Mouse (Mus musculus) intestine, embryonic 15.5 days (tissue): ENCODE data around the gene B430306N03Rik. TPM values are rescaled to one million over a fixed set of nuclear protein-coding genes. Genes with fewer than 3 reads are reported as not detected.
A peak's percentile ranks its signal among the peaks of the same experiment; 100 is the strongest.

ENCODE experiments used
- ATAC-seq: fragments of 200-750 bp; cut with Nextera tagmentation; 2 replicates; pipeline ENCODE4 v1.8.0; 2017; ENCODE audit warnings: moderate TSS enrichment, moderate library complexity
- H3K27ac ChIP-seq: fragments of 300-500 bp; sonication (generic); 2 replicates; pipeline ENCODE4 v1.5.1; 2015; ENCODE audit warnings: mild to moderate bottlenecking, inconsistent platforms
- H3K27me3 ChIP-seq: fragments of 300-500 bp; sonication (generic); replicated peaks from 2 replicates; pipeline ENCODE4 v1.6.1; 2015; ENCODE audit warnings: inconsistent platforms
- H3K36me3 ChIP-seq: fragments of 300-500 bp; sonication (generic); 2 replicates; pipeline ENCODE4 v1.6.1; 2015; ENCODE audit warnings: inconsistent platforms
- H3K4me1 ChIP-seq: fragments of 300-500 bp; sonication (generic); replicated peaks from 2 replicates; pipeline ENCODE4 v1.6.1; 2015; ENCODE audit warnings: inconsistent platforms
- H3K4me2 ChIP-seq: fragments of 300-500 bp; sonication (generic); replicated peaks from 2 replicates; pipeline ENCODE4 v1.6.1; 2015; ENCODE audit warnings: mild to moderate bottlenecking, inconsistent platforms
- H3K4me3 ChIP-seq: fragments of 300-500 bp; sonication (generic); replicated peaks from 2 replicates; pipeline ENCODE4 v1.5.1; 2015; ENCODE audit warnings: inconsistent platforms
- H3K9ac ChIP-seq: fragments of 300-500 bp; sonication (generic); 2 replicates; pipeline ENCODE4 v1.6.1; 2015; ENCODE audit warnings: inconsistent platforms
- H3K9me3 ChIP-seq: fragments of 300-500 bp; sonication (generic); 2 replicates; pipeline ENCODE4 v1.6.1; 2016; ENCODE audit warnings: inconsistent platforms
- WGBS: fragments of 180-500 bp; shearing (Covaris S2); methylation state at CpG from one replicate; pipeline ENCODE4 v1.1.7; 2015; 5-methylcytosine and 5-hydroxymethylcytosine counted together
- polyA plus RNA-seq: library from polyadenylated mRNA; unstranded; fragments of >200 nt; fragmentation: Nextera tagmentation; extraction: Ambion mirVana; gene quantifications from 2 replicates; pipeline ENCODE4 v1.2.1, GENCODE M21; 2015

B430306N03Rik gene
- polyA plus RNA-seq, 1 experiment from 2014 or later: 0.28 TPM

- Histone ChIP-seq H3K9ac (no peak overlapping the region), H3K4me1 (0 out of 2 replicates have a peak, but pooled peaks cover 3% of the 10 kb centered on the region), H3K9me3 (no peaks in the 10 kb centered on the region), H3K4me3 (peak overlapping the region; percentile 15; the same call in 1 of the 2 replicates), H3K27me3 (no peaks in the 10 kb centered on the region), H3K4me2 (peak overlapping the region; percentile 58), H3K36me3 (no peaks in the 10 kb centered on the region), H3K27ac (no peak overlapping the region)
- WGBS: 24% methylated on average over 18 of the region's 18 CpGs
- ATAC-seq: peak; percentile 41
Observed at GRCm38 (mm10) chr17:48280943-48281738, 34.8 kb upstream of the B430306N03Rik start.

GRCm38 (mm10) chr17:48281739-48282085, 34.2 kb upstream of the B430306N03Rik start:
- H3K27me3 ChIP-seq: no peaks in the 10 kb centered on the region

GRCm38 (mm10) chr17:48286765-48287164, 29.2 kb upstream of the B430306N03Rik start:
- Histone ChIP-seq H3K4me3 (no peak overlapping the region), H3K4me1 (no peaks in the 10 kb centered on the region), H3K27ac (no peak overlapping the region), H3K4me2 (no peak overlapping the region), H3K9me3 (no peaks in the 10 kb centered on the region), H3K27me3 (no peaks in the 10 kb centered on the region), H3K9ac (no peak overlapping the region), H3K36me3 (no peaks in the 10 kb centered on the region)
- WGBS: 45% methylated on average over 1 of the region's 1 CpGs
- ATAC-seq: no peak

More at GRCm38 (mm10) chr17:48281739-48282085, 34.2 kb upstream of the B430306N03Rik start:
- 8% methylated on average over 3 of the region's 3 CpGs for WGBS
- H3K4me2 ChIP-seq: peak overlapping the region; percentile 58
- no peaks in the 10 kb centered on the region for H3K9me3 ChIP-seq
- H3K27ac ChIP-seq: no peak overlapping the region
- 0 out of 2 replicates have a peak, but pooled peaks cover 3% of the 10 kb centered on the region for H3K4me1 ChIP-seq
- H3K9ac ChIP-seq: no peak overlapping the region
- H3K4me3 ChIP-seq: peak overlapping the region; percentile 15; the same call in 1 of the 2 replicates
- H3K36me3 ChIP-seq: no peaks in the 10 kb centered on the region
- no peak for ATAC-seq

GRCm38 (mm10) chr17:48287276-48287675, 28.7 kb upstream of the B430306N03Rik start:
- Histone ChIP-seq H3K9ac (no peak overlapping the region), H3K9me3 (no peaks in the 10 kb centered on the region), H3K27me3 (no peaks in the 10 kb centered on the region), H3K4me2 (no peak overlapping the region), H3K4me3 (no peak overlapping the region), H3K27ac (no peak overlapping the region), H3K36me3 (no peaks in the 10 kb centered on the region), H3K4me1 (no peaks in the 10 kb centered on the region)
- 61% methylated on average over 2 of the region's 2 CpGs for WGBS
- no peak for ATAC-seq

- no peaks in the 10 kb centered on the region for H3K36me3 ChIP-seq
- no peak for ATAC-seq
- 82% methylated on average over 5 of the region's 5 CpGs for WGBS
Observed at GRCm38 (mm10) chr17:48293500-48294194, 22.3 kb upstream of the B430306N03Rik start.

GRCm38 (mm10) chr17:48299203-48299602, 16.7 kb upstream of the B430306N03Rik start, which contains the start of gene Treml2:
TSS of gene Treml2 (plus strand) at chr17:48299498.
- peak; percentile 41; the same call in 1 of the 2 replicates for ATAC-seq

More at GRCm38 (mm10) chr17:48293500-48294194, 22.3 kb upstream of the B430306N03Rik start:
- no peak overlapping the region for H3K27ac ChIP-seq
- H3K9me3 ChIP-seq: no peaks in the 10 kb centered on the region
- no peak overlapping the region for H3K4me2 ChIP-seq
- no peak overlapping the region for H3K4me3 ChIP-seq
- H3K9ac ChIP-seq: no peak overlapping the region
- no peaks in the 10 kb centered on the region for H3K4me1 ChIP-seq
- H3K27me3 ChIP-seq: no peaks in the 10 kb centered on the region

GRCm38 (mm10) chr17:48299756-48300155, 16.2 kb upstream of the B430306N03Rik start:
- H3K36me3 ChIP-seq: no peaks in the 10 kb centered on the region
- H3K4me3 ChIP-seq: no peak overlapping the region
- H3K27me3 ChIP-seq: no peaks in the 10 kb centered on the region
- no peak overlapping the region; the same call in 1 of the 2 replicates for H3K4me2 ChIP-seq
- H3K4me1 ChIP-seq: peaks cover 4% of the 10 kb centered on the region; the same call in 1 of the 2 replicates
- no peaks in the 10 kb centered on the region for H3K9me3 ChIP-seq
- 46% methylated on average over 7 of the region's 7 CpGs for WGBS
- H3K9ac ChIP-seq: no peak overlapping the region; the same call in 1 of the 2 replicates
- ATAC-seq: no peak; the same call in 1 of the 2 replicates
- H3K27ac ChIP-seq: no peak overlapping the region

More at GRCm38 (mm10) chr17:48299203-48299602, 16.7 kb upstream of the B430306N03Rik start, which contains the start of gene Treml2:
- Histone ChIP-seq H3K36me3 (no peaks in the 10 kb centered on the region), H3K4me2 (no peak within 1 kb of the TSS; the same call in 1 of the 2 replicates), H3K9ac (no peak within 1 kb of the TSS; the same call in 1 of the 2 replicates), H3K4me3 (no peak within 1 kb of the TSS), H3K27me3 (no peaks in the 10 kb centered on the region), H3K4me1 (peaks cover 4% of the 10 kb centered on the region; the same call in 1 of the 2 replicates), H3K27ac (no peak within 1 kb of the TSS), H3K9me3 (no peaks in the 10 kb centered on the region)
- WGBS: 17% methylated on average over 3 of the region's 4 CpGs

- peaks cover 4% of the 10 kb centered on the region; the same call in 1 of the 2 replicates for H3K4me1 ChIP-seq
- ATAC-seq: peak; percentile 80; the same call in 1 of the 2 replicates
- H3K4me3 ChIP-seq: no peak overlapping the region
- H3K4me2 ChIP-seq: no peak overlapping the region; the same call in 1 of the 2 replicates
- H3K9ac ChIP-seq: no peak overlapping the region; the same call in 1 of the 2 replicates
- no peak overlapping the region for H3K27ac ChIP-seq
- WGBS: 48% methylated on average over 7 of the region's 7 CpGs
- H3K27me3 ChIP-seq: no peaks in the 10 kb centered on the region
- no peaks in the 10 kb centered on the region for H3K9me3 ChIP-seq
- no peaks in the 10 kb centered on the region for H3K36me3 ChIP-seq
Observed at GRCm38 (mm10) chr17:48300199-48300598, 15.7 kb upstream of the B430306N03Rik start.

- Histone ChIP-seq H3K4me1 (peaks cover 4% of the 10 kb centered on the region; the same call in 1 of the 2 replicates), H3K27me3 (no peaks in the 10 kb centered on the region), H3K9ac (no peak overlapping the region), H3K36me3 (no peaks in the 10 kb centered on the region), H3K4me3 (no peak overlapping the region), H3K4me2 (no peak overlapping the region), H3K27ac (no peak overlapping the region), H3K9me3 (no peaks in the 10 kb centered on the region)
- no peak for ATAC-seq
- WGBS: 77% methylated on average over 9 of the region's 9 CpGs
Observed at GRCm38 (mm10) chr17:48300861-48301260, 15.1 kb upstream of the B430306N03Rik start.

GRCm38 (mm10) chr17:48301792-48302191, 14.1 kb upstream of the B430306N03Rik start:
- H3K9ac ChIP-seq: no peak overlapping the region
- 84% methylated on average over 5 of the region's 5 CpGs for WGBS
- no peak overlapping the region for H3K4me3 ChIP-seq
- peaks cover 4% of the 10 kb centered on the region; the same call in 1 of the 2 replicates for H3K4me1 ChIP-seq
- no peak for ATAC-seq
- H3K36me3 ChIP-seq: no peaks in the 10 kb centered on the region
- H3K9me3 ChIP-seq: no peaks in the 10 kb centered on the region
- H3K27ac ChIP-seq: no peak overlapping the region
- no peaks in the 10 kb centered on the region for H3K27me3 ChIP-seq
- H3K4me2 ChIP-seq: no peak overlapping the region

GRCm38 (mm10) chr17:48312124-48312523, 3.8 kb upstream of the B430306N03Rik start:
- no peaks in the 10 kb centered on the region for H3K36me3 ChIP-seq
- no peaks in the 10 kb centered on the region for H3K27me3 ChIP-seq
- ATAC-seq: peak; percentile 81
- no peak overlapping the region for H3K4me2 ChIP-seq
- no peak overlapping the region for H3K27ac ChIP-seq
- H3K4me1 ChIP-seq: no peaks in the 10 kb centered on the region
- 48% methylated on average over 2 of the region's 2 CpGs for WGBS
- H3K9ac ChIP-seq: no peak overlapping the region
- no peak overlapping the region for H3K4me3 ChIP-seq
- H3K9me3 ChIP-seq: no peaks in the 10 kb centered on the region

- Histone ChIP-seq H3K4me2 (no peak overlapping the region), H3K36me3 (no peaks in the 10 kb centered on the region), H3K27ac (no peak overlapping the region), H3K4me3 (no peak overlapping the region), H3K9me3 (no peaks in the 10 kb centered on the region), H3K9ac (no peak overlapping the region), H3K27me3 (no peaks in the 10 kb centered on the region), H3K4me1 (no peaks in the 10 kb centered on the region)
- no peak for ATAC-seq
- 96% methylated on average over 1 of the region's 1 CpGs for WGBS
Observed at GRCm38 (mm10) chr17:48318686-48319085, 2.7 kb downstream of the B430306N03Rik start.
